Mouse (Mus musculus) kidney, adult 8-10 months (tissue): ENCODE measurements around the gene Pradc1.

Source experiments
- DNase-seq, 2 experiments: peaks; one replicate each; pipeline ENCODE4 v3.0.0; 2022

Pradc1 gene

DNA sequence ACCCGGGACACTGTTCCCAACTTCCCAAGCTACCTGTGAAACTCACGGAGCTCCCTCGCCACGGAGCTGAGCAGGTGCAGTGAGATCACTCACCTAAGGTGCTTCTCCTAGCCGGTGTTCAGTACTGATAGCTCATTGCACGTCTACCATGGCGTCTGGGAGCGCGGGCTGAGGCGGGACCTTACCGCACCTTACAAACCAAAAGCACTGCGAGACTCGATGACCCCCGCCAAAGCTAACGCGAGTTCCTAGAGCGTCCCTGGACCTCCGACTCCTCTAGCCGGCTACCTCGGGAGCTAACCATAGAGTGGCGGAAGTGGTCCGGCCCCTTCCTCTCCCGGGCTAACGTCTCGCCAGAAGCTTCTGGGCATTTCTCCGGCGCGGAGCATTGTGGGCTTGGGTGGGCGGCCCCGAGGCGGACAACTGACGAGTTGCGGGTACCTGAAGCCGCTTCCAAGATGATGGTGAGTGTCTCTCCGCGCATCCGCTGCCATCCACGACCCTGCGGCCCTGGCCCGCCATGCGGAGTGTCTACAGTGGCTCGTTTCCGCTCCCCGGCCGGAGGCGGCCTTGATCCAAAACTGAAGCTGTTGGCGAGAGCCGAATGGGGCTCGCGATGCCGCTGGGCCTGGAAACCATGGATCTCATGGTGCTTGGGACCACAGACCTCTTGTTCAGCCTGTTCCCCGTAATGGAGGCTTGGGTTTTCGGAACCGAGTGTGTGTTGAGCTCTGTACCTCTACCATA lies at the start of gene Pradc1:
Gene Pradc1, minus strand, starts transcription at position 307 of the 747 bp plus-strand sequence.
- DNase-seq: peak; percentile 99

DNA sequence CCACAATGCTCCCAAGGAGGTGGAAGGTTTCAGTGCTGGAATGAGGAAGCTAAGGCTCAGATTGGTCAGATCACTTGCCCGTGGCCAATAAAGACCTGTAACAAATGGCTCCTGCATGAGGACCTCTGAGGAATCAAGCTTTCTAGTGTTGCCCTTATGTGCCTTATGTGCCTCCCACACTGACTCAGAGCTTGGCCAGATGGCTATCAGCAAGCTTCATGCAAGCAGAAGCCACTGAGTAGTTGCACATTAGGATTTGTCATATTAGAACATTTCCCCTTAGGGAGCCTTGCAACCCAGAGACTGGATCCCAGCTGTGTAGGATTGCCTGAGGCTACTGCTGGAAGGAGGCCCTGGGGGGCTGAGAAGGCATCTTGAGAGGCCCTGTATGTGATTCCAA lies 48.6 kb upstream of the Pradc1 start:
- DNase-seq: no peak

DNA sequence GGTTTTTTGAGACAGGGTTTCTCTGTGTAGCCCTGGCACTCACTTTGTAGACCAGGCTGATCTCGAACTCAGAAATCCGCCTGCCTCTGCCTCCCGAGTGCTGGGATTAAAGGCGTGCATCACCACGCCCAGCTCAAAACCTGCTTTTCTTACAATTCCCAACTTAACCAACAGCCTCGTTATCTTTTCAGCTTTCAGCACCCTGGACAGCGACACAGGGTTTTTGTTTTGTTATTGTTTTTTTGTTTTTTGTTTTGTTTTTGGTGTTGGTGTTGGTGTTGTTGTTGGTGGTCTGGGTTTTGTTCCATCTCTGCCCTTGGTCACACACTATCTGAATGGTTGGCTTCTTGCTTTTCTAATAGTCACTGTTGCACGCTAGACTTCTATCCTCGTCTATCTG lies 46.4 kb upstream of the Pradc1 start:
- no peak for DNase-seq

DNA sequence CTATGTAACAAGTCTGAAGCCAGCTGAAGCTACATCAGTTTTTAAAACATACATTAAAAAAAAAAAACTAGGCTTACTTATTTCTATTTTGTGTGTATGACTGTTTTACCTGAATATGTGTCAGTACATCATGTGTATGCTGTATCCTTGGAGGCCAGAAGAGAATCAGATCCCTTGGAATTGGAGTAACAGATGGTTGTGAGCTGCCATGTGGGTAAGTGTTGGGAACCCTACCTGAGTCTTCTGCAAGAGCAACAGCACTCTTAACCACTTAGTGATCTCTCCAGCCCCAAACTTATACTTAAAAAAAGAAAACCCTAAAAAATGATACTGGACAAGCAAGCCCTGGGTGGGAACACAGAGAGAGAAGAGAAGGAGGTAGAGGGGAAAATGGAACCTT lies 45.2 kb upstream of the Pradc1 start:
- no peak for DNase-seq

DNA sequence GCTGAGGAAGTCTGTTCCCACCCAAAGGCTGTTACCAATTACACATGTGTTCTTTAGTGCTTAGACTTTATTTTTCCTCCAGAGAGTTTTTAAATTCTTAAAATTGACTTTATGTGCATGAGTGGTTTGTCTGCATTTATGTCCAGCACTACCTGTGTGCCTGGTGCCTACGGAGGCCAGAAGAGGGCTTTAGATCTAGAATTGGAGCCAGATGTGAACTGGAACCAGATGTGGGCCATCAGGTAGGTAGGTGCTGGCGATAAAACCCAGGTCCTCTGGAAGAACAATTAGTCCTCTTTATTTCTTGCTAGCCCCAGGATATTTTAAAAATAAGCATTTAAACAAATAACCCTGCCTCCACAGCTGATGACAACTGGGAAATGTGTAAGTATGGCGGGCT lies 39.8 kb upstream of the Pradc1 start:
- no peak for DNase-seq

DNA sequence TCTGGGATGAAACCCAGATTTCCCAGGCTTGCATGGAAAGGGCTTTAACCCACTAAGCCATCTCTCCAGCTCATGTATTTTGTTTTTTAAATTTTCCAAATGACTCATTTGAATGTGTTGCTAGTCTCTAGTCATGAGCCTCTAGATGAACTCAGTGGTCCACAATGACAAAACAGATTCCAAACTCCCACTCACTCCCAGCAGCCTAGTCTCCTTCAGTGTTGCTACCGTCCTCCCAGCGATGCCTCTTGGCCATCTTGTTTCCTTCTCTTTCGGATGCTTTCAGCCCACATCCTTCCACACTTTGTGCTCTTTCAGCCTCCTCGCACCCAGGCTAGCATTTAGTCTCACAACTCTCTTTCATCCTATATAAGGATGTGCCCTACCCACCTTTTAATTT lies 38.5 kb upstream of the Pradc1 start:
- DNase-seq: no peak

DNA sequence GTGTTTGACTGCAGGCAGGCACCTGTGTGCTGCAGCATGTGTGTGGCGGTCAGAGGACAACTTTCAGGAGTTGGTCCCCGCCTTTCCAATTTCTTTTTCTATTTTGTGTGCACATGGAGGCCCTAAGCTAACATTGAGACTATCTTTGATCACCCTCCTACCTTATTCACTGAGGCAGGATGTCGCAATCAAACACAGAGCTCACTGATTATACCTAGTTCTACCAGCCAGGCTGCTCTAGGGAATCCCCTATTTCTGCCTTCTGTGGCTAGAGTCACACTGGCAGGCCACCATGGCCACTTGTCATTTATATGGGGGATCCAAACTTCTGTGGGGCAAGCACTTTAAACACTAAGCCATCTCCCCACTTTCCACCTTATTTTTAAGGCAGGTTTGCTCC lies 37.9 kb upstream of the Pradc1 start:
- DNase-seq: no peak

DNA sequence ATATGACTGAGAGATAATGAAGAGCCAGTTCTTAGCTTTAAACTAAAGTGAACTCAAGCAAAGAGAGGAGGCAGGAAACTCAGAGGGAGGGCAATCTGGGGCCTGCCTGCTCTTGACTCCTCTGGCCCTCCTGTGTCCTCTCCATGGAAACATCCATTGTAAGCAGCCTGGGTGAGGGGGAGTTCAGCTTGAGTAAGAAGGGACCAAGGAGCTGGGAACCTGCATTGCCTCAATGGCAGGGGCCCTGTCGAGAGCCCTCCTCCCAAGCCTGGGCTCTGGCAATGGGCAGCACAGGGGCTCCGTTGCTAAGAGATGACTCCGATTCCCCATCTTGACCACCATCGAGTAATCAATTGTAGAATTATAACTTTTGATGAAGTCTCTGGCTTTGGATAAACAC lies 36.7 kb upstream of the Pradc1 start:
- DNase-seq: no peak

DNA sequence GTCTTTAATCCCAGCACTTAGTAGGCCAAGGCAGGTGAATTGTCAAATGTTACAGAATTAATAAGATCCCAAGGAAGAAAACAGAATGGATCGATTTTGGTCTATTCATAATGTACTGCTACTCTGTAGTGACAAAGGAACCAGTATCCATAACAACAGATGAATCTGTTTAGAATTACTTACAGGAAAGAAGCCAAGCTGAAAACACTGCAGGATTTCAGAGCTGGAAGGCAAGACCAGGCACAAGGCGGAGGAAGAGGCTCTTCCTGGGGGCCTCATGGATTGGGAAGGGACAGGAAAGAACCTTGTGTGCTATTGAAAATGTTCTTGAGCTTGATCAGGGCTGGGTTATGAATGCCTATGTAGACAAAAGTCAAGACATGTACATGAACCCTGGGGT lies 34.0 kb upstream of the Pradc1 start:
- DNase-seq: no peak

DNA sequence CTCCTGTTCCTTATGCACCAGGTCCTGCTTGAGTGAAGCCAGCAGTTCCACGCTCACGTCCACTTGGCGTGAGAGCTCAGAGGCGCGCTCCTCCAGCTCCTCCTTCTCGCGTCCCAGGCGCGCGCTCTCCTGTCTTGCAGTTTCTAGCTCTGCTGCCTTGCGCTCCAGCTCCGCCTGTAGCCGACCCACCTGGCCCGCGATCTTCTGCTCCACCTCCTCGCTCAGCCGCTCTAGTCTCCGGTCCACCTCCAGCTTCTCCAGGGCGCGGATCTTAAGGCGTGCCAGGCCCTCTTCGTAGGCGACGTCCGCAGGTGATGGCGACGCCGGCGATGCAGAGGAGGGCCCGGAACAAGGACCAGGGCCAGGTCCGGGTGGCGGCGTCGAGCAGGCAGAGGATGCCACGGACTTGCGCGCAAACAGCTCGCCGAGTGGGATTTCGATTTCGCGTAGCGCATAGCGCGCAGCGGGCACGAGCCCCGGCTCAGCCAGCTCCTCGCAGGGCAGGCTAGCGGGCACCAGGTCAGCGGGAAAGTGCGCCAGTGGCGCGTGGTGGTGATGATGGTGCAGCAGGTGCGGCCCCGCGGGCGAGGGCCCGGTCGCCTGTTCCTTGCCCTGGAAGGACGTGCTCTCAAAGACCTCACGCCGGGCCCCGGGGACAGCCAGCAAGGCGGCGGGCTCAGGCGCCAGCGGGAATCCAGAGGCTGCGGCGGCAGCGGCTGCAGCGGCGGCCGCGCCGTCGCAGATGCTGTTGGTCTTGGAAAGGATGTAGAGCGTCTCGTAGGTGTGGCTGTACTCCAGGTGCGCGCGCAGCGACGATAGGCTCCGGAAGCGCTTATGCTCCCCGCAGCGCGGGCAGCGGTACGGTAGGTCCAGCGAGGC lies 32.3 kb upstream of the Pradc1 start:
- no peak for DNase-seq

DNA sequence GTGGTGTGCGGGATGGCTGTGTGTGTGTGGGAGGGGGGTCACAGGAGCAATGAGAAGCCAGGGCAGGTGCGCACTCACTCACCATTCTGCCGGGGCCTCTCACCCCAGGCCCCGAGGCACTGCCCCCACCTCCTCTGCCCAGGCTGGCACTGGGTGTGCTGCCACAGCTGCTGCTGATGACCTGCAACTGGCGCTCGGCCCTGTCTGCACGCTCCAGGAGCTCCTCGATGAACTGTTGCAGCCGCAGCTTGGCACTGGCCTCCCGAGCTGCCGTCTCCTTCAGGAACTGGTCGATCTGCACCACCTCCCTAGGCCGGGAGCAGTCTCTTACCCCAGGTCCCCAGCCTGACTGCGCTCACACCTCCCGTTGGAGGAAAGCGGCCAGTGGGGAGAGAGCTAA lies 28.9 kb upstream of the Pradc1 start:
- no peak for DNase-seq

DNA sequence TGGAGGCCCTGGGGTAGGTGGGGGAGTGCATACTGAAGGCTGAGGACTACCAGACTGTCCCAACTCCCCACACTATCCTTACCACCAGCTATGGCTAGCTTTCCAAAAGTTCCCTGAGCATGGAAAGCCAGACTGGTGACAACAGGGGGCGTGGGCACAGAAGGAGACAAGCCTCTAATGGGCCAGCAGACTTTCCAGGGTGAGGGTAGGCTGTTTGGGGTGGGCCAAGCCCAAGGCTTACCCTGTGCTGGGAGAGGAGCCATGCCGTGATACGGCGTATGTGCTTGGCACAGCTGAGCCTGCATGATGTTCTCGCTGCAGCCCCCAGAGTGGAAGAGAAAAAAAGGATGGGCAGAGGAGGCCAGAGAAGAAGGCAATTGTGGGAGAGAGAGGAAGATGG lies 28.2 kb upstream of the Pradc1 start:
- no peak for DNase-seq

DNA sequence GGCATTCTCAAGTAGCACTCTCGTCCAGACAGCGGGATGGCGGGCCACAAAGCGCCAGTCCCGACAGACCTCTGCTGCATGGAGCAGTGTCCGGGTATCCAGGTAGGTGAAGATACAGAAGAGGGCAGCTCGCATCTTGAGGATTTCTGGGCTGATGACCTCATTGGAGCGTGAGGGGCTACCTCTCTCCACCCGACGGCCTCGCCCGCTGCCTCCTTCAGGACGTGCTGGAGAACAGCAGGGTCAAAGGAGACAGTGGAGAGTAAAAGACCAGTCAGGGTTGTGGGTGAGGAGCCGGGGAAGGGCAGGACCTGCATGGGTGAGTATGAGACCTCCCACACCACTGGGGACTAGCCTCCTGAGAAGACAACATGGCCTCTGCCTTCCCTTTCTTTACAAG lies 26.6 kb upstream of the Pradc1 start:
- no peak for DNase-seq

DNA sequence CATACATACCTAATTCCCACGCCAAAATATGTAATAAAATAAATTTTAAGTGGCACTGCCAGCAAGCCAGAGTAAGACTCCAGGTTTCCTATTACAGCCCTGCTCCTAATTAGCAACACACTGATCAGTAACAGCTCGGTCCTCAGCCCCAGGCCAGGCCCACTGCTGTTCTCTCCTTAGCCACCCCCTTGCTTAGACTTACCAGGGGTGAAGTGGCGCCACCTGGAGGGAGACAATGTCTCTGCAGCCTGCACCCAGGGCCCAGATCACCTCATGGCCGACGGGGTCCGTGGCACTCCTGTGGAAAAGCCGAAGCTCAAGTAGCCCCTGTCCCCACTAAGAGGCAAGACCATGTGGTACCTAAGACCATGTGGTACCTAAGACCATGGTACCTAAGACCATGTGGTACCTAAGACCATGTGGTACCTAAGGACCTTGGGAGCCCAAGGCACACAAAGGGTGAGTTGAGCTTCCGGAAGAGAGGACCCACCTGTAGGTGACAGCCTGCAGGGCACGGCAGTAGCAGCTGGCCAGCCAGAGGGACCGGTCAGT lies 25.7 kb upstream of the Pradc1 start:
- peak in 1 of 2 experiments; percentile 12 for DNase-seq

DNA sequence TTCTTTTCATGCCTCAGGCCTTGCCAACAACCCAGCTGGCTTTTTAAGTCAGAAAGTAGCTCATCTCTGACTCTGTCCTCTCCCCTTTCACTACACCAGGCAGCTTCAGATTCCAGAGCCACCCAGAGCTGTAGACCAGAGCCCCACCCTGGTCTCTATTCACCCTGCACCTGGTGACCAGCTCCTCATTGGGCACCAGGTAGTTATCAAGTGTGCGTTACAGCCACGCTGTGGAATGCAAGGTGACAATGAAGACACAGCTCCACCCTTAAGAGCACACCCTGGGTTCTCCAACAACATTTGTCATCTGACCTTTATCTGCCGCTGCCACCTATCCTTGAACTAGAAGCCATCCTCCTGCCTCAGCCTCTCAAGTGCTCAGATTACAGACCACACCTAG lies 23.8 kb upstream of the Pradc1 start:
- no peak for DNase-seq

DNA sequence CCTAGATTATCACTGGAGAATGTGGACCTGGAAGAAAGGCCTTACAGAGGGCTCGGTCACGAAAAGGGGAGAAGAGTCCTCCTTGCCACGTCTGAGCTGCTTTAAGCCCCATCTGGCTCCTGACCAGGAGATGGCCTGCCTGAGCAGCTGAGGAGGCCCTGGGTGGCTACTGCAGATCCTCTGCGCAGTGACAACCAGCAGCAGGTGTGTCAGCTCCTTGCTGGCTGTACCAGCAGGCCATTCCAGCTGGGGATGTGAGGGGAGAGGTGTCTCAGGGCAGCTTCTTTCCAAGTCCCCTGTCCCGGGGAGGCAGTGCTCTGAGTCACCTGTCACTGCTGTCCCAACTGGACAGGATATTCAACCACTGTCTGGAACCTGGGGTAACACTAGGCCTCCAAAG lies 20.8 kb upstream of the Pradc1 start:
- DNase-seq: no peak

DNA sequence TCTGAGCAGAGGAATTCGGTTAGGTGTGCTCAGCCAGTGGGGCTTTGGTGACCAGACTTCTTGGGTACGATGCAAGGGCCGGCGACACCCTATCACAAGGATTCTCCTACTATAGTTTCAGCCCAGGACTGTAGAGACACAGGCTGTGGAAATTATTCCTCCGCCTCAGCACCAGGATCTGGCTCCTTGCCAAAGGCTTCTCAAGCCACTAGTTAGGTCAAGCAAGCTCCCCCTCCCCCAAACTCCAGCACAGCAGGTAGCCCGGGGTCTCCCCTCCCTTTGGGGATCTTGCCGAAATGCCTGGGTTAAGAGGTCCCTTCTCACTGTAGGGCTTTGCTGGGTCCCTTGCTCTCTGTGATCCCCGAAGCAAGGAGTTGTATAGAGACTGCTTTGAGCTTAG lies 20.2 kb upstream of the Pradc1 start:
- DNase-seq: no peak

DNA sequence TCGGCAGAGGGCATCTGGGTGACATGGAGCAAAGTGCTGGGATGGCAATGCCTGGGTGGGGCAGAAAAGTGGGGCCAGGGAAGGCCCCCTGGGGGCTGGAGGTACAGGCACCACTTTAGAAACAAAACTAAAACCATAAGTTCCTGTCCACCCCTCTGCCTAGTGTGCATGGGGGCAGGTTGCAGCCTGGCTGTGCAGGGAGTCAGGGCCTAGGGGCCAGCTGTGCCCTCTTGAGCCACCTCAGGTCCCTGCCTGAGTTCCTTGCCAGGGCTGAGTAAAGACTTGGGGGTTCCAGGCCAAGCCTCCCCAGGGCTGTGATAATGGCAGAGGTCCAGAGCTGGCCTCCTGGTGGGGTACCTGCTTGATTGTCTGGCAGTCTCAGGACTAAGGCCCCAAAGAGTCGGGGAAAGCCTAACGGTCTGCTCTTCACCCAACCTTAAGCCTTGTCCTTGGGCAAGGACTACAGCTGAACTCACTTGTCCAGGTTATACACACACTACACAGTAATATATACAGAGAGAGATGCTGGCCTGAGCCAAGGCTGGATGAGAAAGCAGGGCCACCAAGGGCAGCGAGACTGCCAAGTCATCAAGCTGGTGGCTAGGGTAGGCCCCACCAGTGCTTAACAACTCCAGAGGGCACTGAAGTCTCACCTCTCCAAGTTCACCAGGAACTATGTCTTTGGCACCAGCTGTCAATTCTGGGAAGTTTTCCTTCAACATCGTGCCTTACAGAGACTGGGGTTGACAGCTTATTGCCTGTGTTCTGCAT lies 18.1 kb upstream of the Pradc1 start:
- no peak for DNase-seq

DNA sequence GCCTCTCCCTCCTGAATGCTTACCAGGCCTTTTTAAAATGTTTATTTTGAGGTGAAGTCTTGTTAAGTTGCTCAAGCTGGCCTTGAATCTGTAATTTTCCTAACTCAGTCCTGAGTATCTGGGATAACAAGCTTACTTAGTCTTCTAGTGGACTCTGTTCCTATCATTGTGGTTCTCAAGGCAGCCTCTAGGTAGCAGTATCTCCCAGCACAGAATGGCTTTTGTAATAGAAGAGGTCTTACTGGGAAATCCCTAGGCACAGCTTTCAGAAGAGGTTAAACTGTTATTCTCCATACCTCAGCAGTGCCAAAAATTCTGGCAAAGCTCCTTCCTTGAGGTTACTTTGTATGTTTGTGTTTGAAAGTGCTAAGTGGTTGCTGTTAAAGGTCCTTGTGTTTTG lies 13.6 kb upstream of the Pradc1 start:
- DNase-seq: no peak

DNA sequence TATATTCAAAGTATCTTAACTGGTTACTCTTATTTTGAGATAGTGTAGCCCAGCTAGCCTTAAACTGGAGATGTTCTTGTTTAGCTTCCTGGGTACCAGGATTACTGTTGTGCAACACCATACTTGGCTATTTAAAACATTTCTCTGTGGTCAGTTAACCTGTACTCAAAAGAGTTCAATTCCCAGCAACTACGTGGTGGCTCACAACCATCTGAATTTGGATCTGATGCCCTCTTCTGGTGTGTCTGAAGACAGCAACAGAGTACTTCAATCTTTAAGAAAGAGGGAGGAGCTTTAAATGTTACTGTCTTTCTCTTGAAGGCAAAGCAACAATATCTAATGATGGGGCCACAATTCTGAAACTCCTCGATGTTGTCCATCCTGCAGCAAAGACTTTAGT lies 7.9 kb upstream of the Pradc1 start:
- no peak for DNase-seq

DNA sequence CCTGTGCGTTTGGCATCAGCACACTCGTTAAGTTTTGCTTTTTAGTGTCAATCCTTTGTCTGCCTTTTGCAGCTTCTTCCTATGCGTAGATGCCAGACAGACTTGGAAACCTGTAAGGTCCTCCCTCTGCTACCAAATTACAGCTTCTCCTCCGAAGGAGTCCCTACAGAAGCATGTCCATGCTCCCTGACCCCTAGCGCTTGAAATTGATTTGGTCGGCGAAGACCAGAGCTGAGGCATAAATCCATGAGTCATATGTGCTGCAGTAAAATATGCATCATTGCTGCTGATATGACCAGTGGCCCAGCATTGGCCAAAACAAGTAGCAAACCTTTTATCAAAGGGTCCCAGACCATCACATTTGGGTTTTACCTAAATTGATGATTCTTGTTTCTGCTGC lies 1.0 kb upstream of the Pradc1 start:
- no peak for DNase-seq

DNA sequence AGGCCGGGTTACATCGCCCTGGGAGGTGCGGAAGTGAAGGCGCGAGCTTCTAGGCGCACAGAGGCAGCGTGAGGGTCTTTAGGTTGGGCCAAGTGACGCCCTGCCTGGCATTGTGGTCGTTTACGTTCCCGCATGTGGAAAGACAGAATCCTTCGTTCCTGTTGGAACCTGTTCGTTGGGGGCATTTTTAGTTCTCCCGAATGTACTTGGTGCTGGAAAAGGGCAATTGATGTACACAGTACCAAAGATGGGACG lies 568 bp upstream of the Pradc1 start:
- DNase-seq: no peak
